Mouse (Mus musculus) layer of hippocampus, adult 11-12 months (tissue): ENCODE results near the gene Kank1.
A peak's percentile ranks its signal among the peaks of the same experiment; 100 is the strongest.

Experiments
- DNase-seq: peaks from one replicate; pipeline ENCODE4 v3.0.0; 2022; ENCODE audit warnings: low spot score

Gene Kank1

GRCm38 (mm10) chr19:25236596-25237491 is at the start of gene Kank1:
Kank1 (plus strand) TSS chr19:25236975.
- DNase-seq = peak; percentile 17

GRCm38 (mm10) chr19:25187681-25188080 is 49.1 kb upstream of the Kank1 start:
- peak; percentile 12 for DNase-seq

- DNase-seq = no peak
These were observed 43.0 kb upstream of the Kank1 start for GRCm38 (mm10) chr19:25193751-25194150.

GRCm38 (mm10) chr19:25200081-25200860 is 36.5 kb upstream of the Kank1 start:
- no peak for DNase-seq

- no peak for DNase-seq
These were observed 33.7 kb upstream of the Kank1 start for GRCm38 (mm10) chr19:25203077-25203476.

- DNase-seq = no peak
These were observed 29.8 kb upstream of the Kank1 start for GRCm38 (mm10) chr19:25206969-25207368.

- peak; percentile 10 for DNase-seq
These were observed 28.9 kb upstream of the Kank1 start for GRCm38 (mm10) chr19:25207731-25208361.

- no peak for DNase-seq
These were observed 28.1 kb upstream of the Kank1 start for GRCm38 (mm10) chr19:25208596-25209110.

GRCm38 (mm10) chr19:25220611-25221010 is 16.2 kb upstream of the Kank1 start:
- no peak for DNase-seq

- no peak for DNase-seq
These were observed 14.7 kb upstream of the Kank1 start for GRCm38 (mm10) chr19:25221964-25222640.

GRCm38 (mm10) chr19:25230058-25230974 is 6.5 kb upstream of the Kank1 start:
- DNase-seq = no peak

GRCm38 (mm10) chr19:25230975-25231334 is 5.8 kb upstream of the Kank1 start:
- no peak for DNase-seq

GRCm38 (mm10) chr19:25232032-25232431 is 4.7 kb upstream of the Kank1 start:
- DNase-seq = peak; percentile 6

- DNase-seq = peak; percentile 9
These were observed 791 bp downstream of the Kank1 start for GRCm38 (mm10) chr19:25237492-25238040.

- DNase-seq = no peak
These were observed 1.3 kb downstream of the Kank1 start for GRCm38 (mm10) chr19:25238121-25238520.

- DNase-seq = no peak
These were observed 6.8 kb downstream of the Kank1 start for GRCm38 (mm10) chr19:25243566-25243965.

- no peak for DNase-seq
These were observed 9.3 kb downstream of the Kank1 start for GRCm38 (mm10) chr19:25246062-25246461.

GRCm38 (mm10) chr19:25247858-25248552 is 11.2 kb downstream of the Kank1 start:
- DNase-seq = no peak

GRCm38 (mm10) chr19:25249230-25249629 is 12.5 kb downstream of the Kank1 start:
- DNase-seq = no peak
